Mouse (Mus musculus) heart, adult 2 months (tissue): Measurements from ENCODE around the gene Slc25a31. TPM values are rescaled to one million over a fixed set of nuclear protein-coding genes. Genes with fewer than 3 reads are reported as not detected.

Source experiments
- DNase-seq, 2 experiments: peaks; one replicate each; pipeline ENCODE4 v3.0.0; 2021
- H3K27ac ChIP-seq: fragments of 200-600 bp; 2 replicates; pipeline ENCODE4 v1.8.1; 2022
- H3K27me3 ChIP-seq: fragments of 200-500 bp; 2 replicates; pipeline ENCODE4 v1.6.1; 2012; ENCODE audit warnings: mild to moderate bottlenecking, low read length, inconsistent platforms, mixed read lengths; ENCODE audit not compliant: control insufficient read depth, insufficient read depth
- H3K36me3 ChIP-seq: fragments of 200-500 bp; 2 replicates; pipeline ENCODE4 v1.6.1; 2012; ENCODE audit warnings: low read length, inconsistent platforms; ENCODE audit not compliant: control insufficient read depth, insufficient read depth
- H3K4me1 ChIP-seq: fragments of 200-500 bp; 2 replicates; pipeline ENCODE4 v1.6.1; 2011; ENCODE audit warnings: low read length; ENCODE audit not compliant: control insufficient read depth, insufficient read depth
- H3K4me3 ChIP-seq: fragments of 200-600 bp; 2 replicates; pipeline ENCODE4 v1.8.1; 2022
- H3K79me2 ChIP-seq: fragments of 200-500 bp; replicated peaks from 2 replicates; pipeline ENCODE4 v1.6.1; 2012; ENCODE audit warnings: mild to moderate bottlenecking, inconsistent platforms, low read length, moderate library complexity, mixed read lengths; ENCODE audit not compliant: control insufficient read depth, insufficient read depth
- H3K9ac ChIP-seq: fragments of 200-500 bp; 2 replicates; pipeline ENCODE4 v1.6.1; 2012; ENCODE audit warnings: low read depth, mild to moderate bottlenecking, control low read depth, inconsistent platforms, low read length, mixed read lengths
- CTCF ChIP-seq: fragments of 200-600 bp; IDR thresholded peaks from 2 replicates; pipeline ENCODE4 v1.8.1; 2022; ENCODE audit warnings: antibody characterized with exemption, mild to moderate bottlenecking, moderate library complexity
- EP300 ChIP-seq: fragments of 200-500 bp; IDR thresholded peaks from 2 replicates; pipeline ENCODE4 v1.6.1; 2011; ENCODE audit warnings: low read depth, low read length, control low read depth; ENCODE audit not compliant: insufficient read depth
- POLR2A ChIP-seq: fragments of 200-500 bp; IDR thresholded peaks from 2 replicates; pipeline ENCODE4 v1.6.1; 2011; ENCODE audit warnings: mild to moderate bottlenecking, low read depth, low read length, control low read depth; ENCODE audit not compliant: insufficient read depth
- WGBS: fragments of 180-500 bp; shearing (Covaris S2); methylation state at CpG from one replicate; pipeline ENCODE4 v1.1.7; 2018; 5-methylcytosine and 5-hydroxymethylcytosine counted together
- intact Hi-C: fragments of 180-260 bp; cut with DNase I; formaldehyde crosslinking; loops from one replicate; pipeline ENCODE4 v1.15.1; 2025
- polyA plus RNA-seq: library from polyadenylated mRNA; depleted of rRNA; stranded (reverse); fragments of >200 nt; gene quantifications from 2 replicates; pipeline ENCODE4 v1.2.3, GENCODE M21; 2012
- total RNA-seq, 2 experiments: library from RNA; stranded (reverse); gene quantifications; 2 replicates each; pipeline ENCODE4 v1.2.3; 2021

Gene Slc25a31
- total and polyA plus RNA-seq, 3 experiments = 0.16 to 0.37 (median 0.29) TPM

GRCm38 (mm10) chr3:40673515-40673914 lies 35.1 kb upstream of the Slc25a31 start:
- DNase-seq = no peak
- no peaks in the 10 kb centered on the region for H3K4me1 ChIP-seq
- 89% methylated on average over 1 of the region's 1 CpGs for WGBS
- no peaks in the 10 kb centered on the region for H3K36me3 ChIP-seq
- H3K27me3 ChIP-seq = no peaks in the 10 kb centered on the region
- TF ChIP-seq EP300 (no peak), CTCF (no peak), POLR2A (no peak)
- H3K79me2 ChIP-seq = no peaks in the 10 kb centered on the region
- no peak overlapping the region for H3K9ac ChIP-seq
- H3K27ac ChIP-seq = no peak overlapping the region
- intact Hi-C loops = no loop called here
- H3K4me3 ChIP-seq = no peak overlapping the region

- 51% methylated on average over 8 of the region's 8 CpGs for WGBS
- no peak for DNase-seq
- intact Hi-C loops = no loop called here
- H3K27ac ChIP-seq = no peak overlapping the region
- H3K36me3 ChIP-seq = no peaks in the 10 kb centered on the region
- no peaks in the 10 kb centered on the region for H3K79me2 ChIP-seq
- H3K4me1 ChIP-seq = no peaks in the 10 kb centered on the region
- H3K9ac ChIP-seq = no peak overlapping the region
- no peak for TF ChIP-seq EP300
- H3K4me3 ChIP-seq = no peak overlapping the region
- H3K27me3 ChIP-seq = no peaks in the 10 kb centered on the region
Measured at GRCm38 (mm10) chr3:40674873-40675405, 33.7 kb upstream of the Slc25a31 start.

GRCm38 (mm10) chr3:40678856-40679255 lies 29.8 kb upstream of the Slc25a31 start:
- Histone ChIP-seq H3K9ac (no peak overlapping the region), H3K27ac (no peak overlapping the region), H3K36me3 (no peaks in the 10 kb centered on the region; the same call in 1 of the 2 replicates), H3K4me3 (no peak overlapping the region), H3K27me3 (no peaks in the 10 kb centered on the region), H3K4me1 (peaks cover 1% of the 10 kb centered on the region; the same call in 1 of the 2 replicates), H3K79me2 (no peaks in the 10 kb centered on the region)
- WGBS = 88% methylated on average over 1 of the region's 1 CpGs
- intact Hi-C loops = no loop called here
- DNase-seq = no peak
- no peak for TF ChIP-seq EP300
- TF ChIP-seq CTCF = no peak
- no peak for TF ChIP-seq POLR2A

GRCm38 (mm10) chr3:40682404-40682803 lies 26.3 kb upstream of the Slc25a31 start:
- WGBS = 12% methylated on average over 11 of the region's 11 CpGs
- H3K36me3 ChIP-seq = no peaks in the 10 kb centered on the region; the same call in 1 of the 2 replicates
- TF ChIP-seq EP300 (no peak), CTCF (no peak), POLR2A (no peak)
- peaks cover 1% of the 10 kb centered on the region; the same call in 1 of the 2 replicates for H3K4me1 ChIP-seq
- H3K79me2 ChIP-seq = no peaks in the 10 kb centered on the region
- peak overlapping the region; percentile 51 for H3K27ac ChIP-seq
- H3K27me3 ChIP-seq = no peaks in the 10 kb centered on the region
- intact Hi-C loops = no loop called here
- no peak overlapping the region for H3K4me3 ChIP-seq
- DNase-seq = peak in 1 of 2 experiments; percentile 38
- H3K9ac ChIP-seq = no peak overlapping the region

- TF ChIP-seq EP300 = no peak
- no peak for TF ChIP-seq CTCF
- no peak for TF ChIP-seq POLR2A
- 69% methylated on average over 18 of the region's 18 CpGs for WGBS
- peak in 1 of 2 experiments; percentile 10 for DNase-seq
- Histone ChIP-seq H3K27me3 (no peaks in the 10 kb centered on the region), H3K36me3 (no peaks in the 10 kb centered on the region; the same call in 1 of the 2 replicates), H3K9ac (no peak overlapping the region), H3K4me3 (no peak overlapping the region), H3K27ac (no peak overlapping the region; the same call in 1 of the 2 replicates), H3K4me1 (peaks cover 1% of the 10 kb centered on the region; the same call in 1 of the 2 replicates), H3K79me2 (no peaks in the 10 kb centered on the region)
- intact Hi-C loops = no loop called here
Measured at GRCm38 (mm10) chr3:40683171-40683570, 25.5 kb upstream of the Slc25a31 start.

GRCm38 (mm10) chr3:40685855-40686515 lies 22.7 kb upstream of the Slc25a31 start:
- H3K4me3 ChIP-seq = no peak overlapping the region
- H3K27ac ChIP-seq = no peak overlapping the region
- 50% methylated on average over 3 of the region's 3 CpGs for WGBS
- intact Hi-C loops = no loop called here
- H3K27me3 ChIP-seq = no peaks in the 10 kb centered on the region
- DNase-seq = no peak
- TF ChIP-seq POLR2A (no peak), CTCF (no peak), EP300 (no peak)
- no peaks in the 10 kb centered on the region; the same call in 1 of the 2 replicates for H3K36me3 ChIP-seq
- H3K9ac ChIP-seq = no peak overlapping the region
- peaks cover 1% of the 10 kb centered on the region; the same call in 1 of the 2 replicates for H3K4me1 ChIP-seq
- H3K79me2 ChIP-seq = no peaks in the 10 kb centered on the region
